Mouse (Mus musculus): ENCODE results near the gene Cpsf7. TPM values are rescaled to one million over a fixed set of nuclear protein-coding genes. Genes with fewer than 3 reads are reported as not detected.
"Not testable (repeated sequence)": the region's sequence is repeated elsewhere in the genome, so short reads cannot be mapped to it uniquely, and the experiment has no call there.

Gene Cpsf7
- polyA plus RNA-seq (2012; rRNA removed) = 61.3 and 68.7 TPM in 2 replicates

DNA sequence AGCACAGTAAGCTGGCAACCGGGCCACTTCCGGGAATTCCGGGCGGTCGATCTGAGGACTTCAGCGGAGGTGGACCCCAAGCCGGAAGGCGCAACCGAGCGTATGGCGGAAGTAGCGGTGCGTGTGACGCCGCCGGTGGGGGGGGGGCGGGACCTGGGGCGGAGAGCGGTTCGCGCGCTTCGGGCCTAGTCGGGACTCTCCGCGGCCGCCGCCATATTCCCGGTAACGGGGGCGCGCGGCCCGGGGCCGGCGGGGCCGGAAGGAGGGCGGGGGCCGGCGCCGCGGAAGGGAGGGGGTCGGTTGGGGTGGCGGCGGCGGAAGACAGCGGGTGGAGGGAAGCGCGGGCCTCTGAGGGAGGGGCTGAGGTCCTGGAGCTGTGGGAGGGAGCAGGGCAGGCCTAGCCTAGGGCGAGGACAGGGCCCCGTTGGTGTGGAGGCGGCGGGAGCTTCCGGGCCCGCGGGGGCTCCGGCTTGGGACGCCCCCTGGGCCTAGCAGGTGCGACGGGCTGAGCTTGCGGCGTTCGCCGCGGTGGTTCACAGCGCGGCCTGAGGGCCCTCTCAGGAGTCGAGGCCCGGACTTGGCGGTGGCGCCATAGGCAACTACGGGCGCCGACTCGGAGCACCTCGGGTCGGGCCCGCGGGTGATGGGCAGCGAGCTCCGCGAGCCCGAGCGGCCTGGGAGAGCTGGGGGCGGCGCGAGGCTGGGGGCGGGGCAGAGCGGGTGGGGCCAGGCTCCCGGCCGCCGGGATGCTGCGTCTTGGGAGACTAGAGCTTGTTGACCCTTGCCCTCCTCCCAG, at the start of gene Cpsf7:
Gene Cpsf7 (plus strand): TSS at position 161 of the 796 bp plus-strand sequence.
- DNase-seq (ENCODE audit: low spot score) = peak; percentile 86

DNA sequence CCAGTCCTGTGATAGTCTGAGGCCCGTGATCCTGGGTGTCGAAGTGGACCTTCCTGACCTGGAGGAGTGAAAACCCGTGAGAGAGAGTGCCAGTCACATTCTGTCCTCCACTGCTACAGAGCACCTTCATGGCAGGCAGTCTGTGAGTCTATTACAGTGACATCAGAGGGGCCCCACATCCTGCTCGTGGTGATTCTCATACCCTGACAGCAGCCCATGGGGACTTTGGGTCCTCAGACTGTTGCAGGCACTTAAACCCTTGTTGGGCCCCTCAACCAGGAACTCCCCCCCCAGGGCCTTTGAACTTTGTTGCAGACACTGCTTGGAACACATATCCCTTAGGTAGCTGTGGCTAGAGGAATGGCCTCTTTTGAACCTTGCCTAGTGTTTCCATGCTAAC, 45.5 kb upstream of the Cpsf7 start:
- DNase-seq (ENCODE audit: low spot score) = no peak

DNA sequence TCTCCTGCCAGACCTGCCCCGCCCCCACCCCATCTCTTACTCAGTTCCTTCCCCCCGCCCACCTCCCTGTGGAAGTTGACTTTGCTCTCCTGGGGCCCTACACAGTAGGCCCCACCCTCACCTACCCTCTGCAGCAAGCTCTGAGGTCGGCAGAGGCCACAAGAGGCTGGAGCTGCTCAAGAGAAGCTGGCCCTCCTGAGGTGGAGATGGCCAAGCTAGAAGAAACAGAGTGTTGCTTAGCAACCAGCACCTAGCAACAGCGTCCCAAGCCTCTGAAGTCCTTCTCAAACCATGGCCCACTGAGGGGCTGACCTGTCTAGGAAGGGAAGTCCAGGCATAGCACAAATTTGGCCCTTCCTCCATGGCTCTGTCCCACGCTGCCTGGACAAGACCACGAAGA, 42.4 kb upstream of the Cpsf7 start, which contains the start of gene Ppp1r32:
Gene Ppp1r32 (minus strand): TSS at position 226 of the 400 bp plus-strand sequence.
- DNase-seq (ENCODE audit: low spot score) = no peak

DNA sequence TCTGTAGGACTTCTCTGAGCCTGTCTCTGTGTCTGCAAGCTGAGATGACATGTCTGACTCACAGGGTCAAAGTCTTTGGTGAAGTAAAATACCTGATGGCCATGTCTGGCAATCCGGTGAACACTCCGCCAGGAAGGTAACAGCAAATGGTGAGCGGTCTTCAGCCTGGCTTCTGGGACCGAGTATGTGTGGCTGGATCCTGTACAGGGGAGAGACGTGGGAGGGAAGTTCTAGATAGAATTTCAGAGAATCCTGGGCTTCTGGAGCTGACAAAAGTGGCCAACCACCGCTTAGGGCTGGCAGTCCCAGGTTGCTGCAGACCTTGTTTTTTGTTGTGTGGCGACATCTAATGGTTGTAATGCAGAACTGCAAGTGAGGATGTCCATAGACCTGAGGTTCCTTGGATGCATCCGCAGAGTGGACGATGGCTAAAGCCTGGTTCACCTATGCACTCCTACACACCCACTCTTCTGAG, 38.8 kb upstream of the Cpsf7 start:
- DNase-seq (ENCODE audit: low spot score) = no peak

DNA sequence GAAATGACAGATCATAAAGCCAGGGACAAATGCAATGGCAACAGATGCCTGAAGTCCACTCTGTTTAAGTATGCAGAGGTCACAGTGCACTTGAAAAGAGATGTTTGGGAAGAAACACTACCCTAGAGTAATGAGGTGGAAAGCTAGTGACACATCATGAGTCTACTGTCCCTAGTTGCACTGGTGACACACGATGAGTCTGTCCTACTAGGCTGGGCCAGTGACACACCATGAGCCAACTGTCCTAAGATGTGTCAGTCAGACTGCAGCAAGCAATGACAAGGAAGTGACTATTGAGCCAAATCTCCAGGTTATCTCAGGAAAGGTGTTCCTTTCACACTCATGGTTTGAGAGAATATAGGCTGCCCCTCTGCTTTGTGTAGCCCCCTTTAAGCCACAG, 29.4 kb upstream of the Cpsf7 start:
- DNase-seq (ENCODE audit: low spot score) = no peak

DNA sequence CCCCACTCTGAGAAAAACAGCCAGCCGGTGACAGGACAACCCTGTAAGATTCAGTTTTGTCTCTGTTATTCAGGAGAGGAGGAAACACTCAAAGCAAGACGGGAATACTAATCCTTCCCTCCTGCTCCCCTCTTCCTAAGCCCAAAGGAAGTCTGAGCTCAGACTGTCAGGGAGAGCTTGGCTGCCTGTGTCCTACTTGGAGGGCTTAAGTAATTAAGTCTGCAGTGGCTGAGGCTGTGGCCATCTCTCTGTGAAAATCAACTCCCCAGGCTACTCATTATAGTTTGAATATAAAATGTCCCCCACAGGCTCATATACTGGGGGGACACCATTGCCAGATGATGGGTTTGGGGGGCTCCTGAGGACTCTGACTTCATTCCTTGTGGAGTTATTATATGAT, 28.1 kb upstream of the Cpsf7 start:
- no peak for DNase-seq (ENCODE audit: low spot score)

GRCm38 (mm10) chr19:10497512-10498160, 27.4 kb upstream of the Cpsf7 start:
- no peak for DNase-seq (ENCODE audit: low spot score)

GRCm38 (mm10) chr19:10500581-10500980, 24.5 kb upstream of the Cpsf7 start:
- no peak for DNase-seq (ENCODE audit: low spot score)

- DNase-seq (ENCODE audit: low spot score) = no peak
These were observed 22.5 kb upstream of the Cpsf7 start for GRCm38 (mm10) chr19:10502571-10502970.

GRCm38 (mm10) chr19:10510759-10511330, 14.2 kb upstream of the Cpsf7 start:
- DNase-seq (ENCODE audit: low spot score) = no peak

- DNase-seq (ENCODE audit: low spot score) = no peak
These were observed 4.7 kb upstream of the Cpsf7 start for GRCm38 (mm10) chr19:10520355-10520754.

DNA sequence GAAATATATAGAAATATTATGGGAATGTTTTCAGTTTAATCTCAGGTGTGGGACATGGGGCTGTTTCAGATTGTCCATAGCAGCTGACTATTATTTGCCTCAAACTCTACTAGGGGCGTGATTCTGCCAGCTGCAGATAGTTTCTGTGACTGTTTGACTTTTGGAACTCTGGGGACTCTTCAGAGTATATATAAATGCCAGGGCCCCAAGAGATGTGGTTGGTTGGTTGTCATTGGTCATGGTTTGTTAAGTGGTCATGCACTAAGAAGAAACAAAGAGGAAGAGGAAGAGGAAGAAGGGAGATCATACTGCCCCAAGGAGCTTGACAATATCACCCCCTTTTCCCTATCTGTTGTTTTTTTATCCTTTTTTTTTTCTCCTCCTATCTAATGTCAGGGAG, 3.1 kb upstream of the Cpsf7 start:
- DNase-seq (ENCODE audit: low spot score) = no peak

- DNase-seq (ENCODE audit: low spot score) = no peak
These were observed 1.5 kb upstream of the Cpsf7 start for GRCm38 (mm10) chr19:10523483-10524080.

GRCm38 (mm10) chr19:10524784-10525105, 321 bp upstream of the Cpsf7 start:
- DNase-seq (ENCODE audit: low spot score) = no peak

- DNase-seq (ENCODE audit: low spot score) = no peak
These were observed 844 bp downstream of the Cpsf7 start, which contains the start of gene Sdhaf2 for GRCm38 (mm10) chr19:10525910-10526309. Sdhaf2 (minus strand) TSS chr19:10526142.

DNA sequence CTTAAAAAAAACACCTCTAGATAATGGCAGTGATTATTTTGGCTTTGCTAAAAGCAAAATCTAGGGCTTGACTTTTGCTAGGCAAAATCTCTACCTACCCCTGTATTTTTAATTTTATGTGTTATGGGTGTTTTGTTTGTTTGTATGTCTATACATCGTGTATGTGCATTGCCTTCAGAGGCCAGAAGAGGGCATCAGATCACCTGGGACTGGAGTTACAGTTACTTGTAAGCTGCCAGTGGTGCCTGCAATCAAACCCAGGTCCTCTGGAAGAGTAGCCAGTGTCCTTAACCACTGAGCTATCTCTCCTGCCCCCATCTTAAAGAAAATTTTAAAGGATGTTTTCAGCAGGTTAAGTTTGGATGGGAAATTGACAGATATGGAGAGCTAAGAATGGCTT, 5.0 kb downstream of the Cpsf7 start:
- no peak for DNase-seq (ENCODE audit: low spot score)

GRCm38 (mm10) chr19:10539454-10539853, 14.4 kb downstream of the Cpsf7 start:
- DNase-seq (ENCODE audit: low spot score) = no peak

DNA sequence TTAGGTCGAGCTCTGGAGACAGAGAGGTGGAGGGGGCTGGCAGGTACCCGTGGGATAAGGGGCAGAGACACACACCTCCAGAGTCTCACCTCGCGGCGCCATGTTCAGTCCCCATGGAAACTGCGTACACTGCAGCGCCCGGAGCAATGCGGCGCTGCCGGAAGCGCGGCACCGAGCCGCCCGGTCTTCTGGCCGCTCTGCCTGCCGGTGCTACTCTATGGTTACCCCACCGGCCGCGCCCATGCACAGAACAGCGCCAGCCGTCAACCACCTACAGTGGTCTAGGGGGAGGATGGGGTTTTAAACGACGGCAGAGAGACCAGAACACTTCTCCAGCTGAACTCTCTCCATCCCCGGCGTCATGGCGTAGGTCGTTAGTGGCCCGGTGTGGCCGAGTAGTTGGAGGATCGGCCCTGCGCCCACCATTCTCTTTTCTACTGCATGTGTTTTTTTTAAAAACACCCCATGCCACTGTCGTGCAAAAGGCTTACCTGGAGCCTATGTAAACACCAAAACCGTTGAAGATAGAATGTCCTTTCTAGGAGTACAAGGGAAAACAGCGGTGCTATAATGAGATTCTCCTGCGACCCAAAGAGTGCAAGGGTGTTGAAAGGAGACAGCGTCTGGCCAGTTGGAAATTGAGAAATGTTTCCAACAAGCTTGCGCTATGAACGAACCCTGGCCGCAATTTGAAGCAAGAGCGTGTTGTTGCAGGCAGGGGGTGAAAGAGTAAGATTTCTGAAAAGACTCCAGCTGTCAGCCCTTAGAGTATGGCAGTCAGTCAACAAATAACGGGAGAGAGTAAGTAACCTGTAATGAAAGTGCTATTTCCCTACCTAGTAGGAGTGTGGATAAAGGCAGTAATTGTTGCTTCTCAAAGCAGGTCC, 30.8 kb downstream of the Cpsf7 start, which contains the start of gene Tmem216:
Gene Tmem216 (minus strand): TSS at position 615 of the 887 bp plus-strand sequence.
- peak; percentile 68 for DNase-seq (ENCODE audit: low spot score)

GRCm38 (mm10) chr19:10557001-10557400, 31.9 kb downstream of the Cpsf7 start:
- DNase-seq (ENCODE audit: low spot score) = no peak

DNA sequence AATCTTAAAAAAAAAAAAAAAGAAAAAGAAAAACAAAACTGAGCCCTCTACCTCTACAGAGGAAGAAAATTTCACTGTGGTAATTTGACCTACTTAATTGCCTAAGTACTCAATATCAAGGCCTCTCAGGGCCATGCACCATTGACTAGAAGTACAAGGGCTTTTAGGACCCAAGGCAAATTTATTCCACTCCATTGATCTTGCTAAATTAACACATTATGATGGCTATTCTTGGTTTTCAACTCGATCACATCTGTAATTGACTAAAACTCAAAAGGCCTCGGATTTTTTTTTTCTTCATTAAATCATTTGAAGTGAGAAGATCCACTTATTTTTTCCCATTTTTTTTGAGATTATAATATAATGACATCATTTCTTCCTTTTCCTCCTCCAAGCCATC, 32.4 kb downstream of the Cpsf7 start:
- DNase-seq (ENCODE audit: low spot score) = no peak

- DNase-seq (ENCODE audit: low spot score) = not testable (repeated sequence)
These were observed 32.8 kb downstream of the Cpsf7 start for GRCm38 (mm10) chr19:10557837-10558375.
